Mouse (Mus musculus): Measurements from ENCODE around the gene Ccn2. TPM values are rescaled to one million over a fixed set of nuclear protein-coding genes. Genes with fewer than 3 reads are reported as not detected.

The Ccn2 gene
- polyA plus RNA-seq, 1 experiment from 2014 or later, result 15.6 TPM

DNA sequence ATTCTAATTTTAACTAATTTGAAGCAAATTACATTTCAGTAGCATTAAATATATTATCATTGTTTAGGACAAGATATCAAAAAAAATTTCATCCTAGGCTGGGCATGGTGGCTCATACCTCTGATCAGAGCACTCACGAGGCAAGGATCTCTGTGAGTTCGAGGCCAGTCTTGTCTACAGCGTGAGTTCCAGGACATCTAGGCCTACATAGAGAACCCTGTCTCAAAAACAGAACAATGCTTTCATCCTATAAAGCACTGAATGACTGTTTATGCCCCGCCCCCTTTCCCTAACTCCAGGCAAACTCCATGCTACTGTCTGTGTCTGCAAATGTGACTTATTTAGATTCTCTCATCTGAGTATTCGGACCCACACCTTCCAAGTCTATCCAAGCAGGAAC lies 35.9 kb downstream of the Ccn2 start:
- WGBS, result 92% methylated on average over 5 of the region's 5 CpGs
- Histone ChIP-seq H3K27ac (no peak overlapping the region), H3K27me3 (replicated peaks) (no peaks in the 10 kb centered on the region), H3K9me3 (no peaks in the 10 kb centered on the region), H3K9ac (no peak overlapping the region), H3K4me1 (no peaks in the 10 kb centered on the region; the same call in 1 of the 2 replicates), H3K36me3 (no peaks in the 10 kb centered on the region), H3K4me2 (no peak overlapping the region), H3K4me3 (replicated peaks) (no peak overlapping the region)
- no peak for ATAC-seq (ENCODE audit: insufficient read depth, low FRiP score, low read depth)

DNA sequence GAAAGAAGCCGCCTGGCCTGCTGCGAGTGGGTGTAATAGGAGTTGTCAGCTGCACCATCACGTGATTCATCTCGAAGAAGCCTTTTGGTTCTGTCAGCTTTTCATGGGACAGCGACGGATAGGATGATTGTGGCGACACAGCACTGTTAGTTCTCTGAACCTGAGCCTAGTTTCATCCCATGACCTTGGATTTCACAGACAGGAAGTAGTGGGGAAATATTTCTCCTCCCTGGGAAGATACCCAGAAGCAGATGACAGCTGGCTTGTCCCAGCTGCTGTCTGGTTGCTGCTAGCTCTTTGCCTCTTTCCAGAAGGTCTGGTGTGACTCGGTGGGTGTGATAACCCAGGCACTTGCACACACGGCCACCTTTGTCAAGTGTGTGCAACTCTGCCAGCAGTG lies 39.0 kb downstream of the Ccn2 start:
- ATAC-seq (ENCODE audit: insufficient read depth, low FRiP score, low read depth), result no peak
- WGBS, result 49% methylated on average over 9 of the region's 9 CpGs
- H3K27me3 ChIP-seq (replicated peaks), result no peaks in the 10 kb centered on the region
- H3K4me1 ChIP-seq, result peaks cover 15% of the 10 kb centered on the region; the same call in 1 of the 2 replicates
- no peak overlapping the region for H3K9ac ChIP-seq
- no peak overlapping the region for H3K4me2 ChIP-seq
- no peak overlapping the region for H3K4me3 ChIP-seq (replicated peaks)
- H3K27ac ChIP-seq, result peak overlapping the region; percentile 59
- H3K9me3 ChIP-seq, result no peaks in the 10 kb centered on the region
- no peaks in the 10 kb centered on the region for H3K36me3 ChIP-seq

DNA sequence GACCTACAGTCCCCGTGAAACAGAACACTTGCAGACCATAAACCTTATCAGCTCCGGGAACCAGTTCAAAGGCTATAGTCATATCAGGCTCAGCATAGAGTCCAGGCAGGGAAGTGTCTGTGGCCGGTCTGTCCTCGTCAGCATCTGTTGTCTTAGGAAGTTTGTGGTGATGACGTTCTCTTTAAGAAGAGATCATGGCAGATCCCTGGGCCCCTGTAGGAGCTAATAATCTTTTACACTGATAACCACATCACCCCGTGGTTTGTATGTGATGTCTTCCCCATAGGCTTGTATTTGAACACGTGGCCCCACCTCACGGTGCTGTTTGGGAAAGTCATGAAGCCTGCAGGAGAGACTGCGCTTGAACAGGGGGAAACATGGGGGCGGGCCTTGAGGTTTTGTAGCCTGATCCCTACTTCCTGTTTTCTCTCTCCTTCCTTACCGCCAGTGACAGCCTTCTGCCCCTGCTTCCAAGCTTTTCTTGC lies 40.1 kb downstream of the Ccn2 start:
- Histone ChIP-seq H3K27ac (peak overlapping the region; percentile 59), H3K4me1 (peaks cover 19% of the 10 kb centered on the region; the same call in 1 of the 2 replicates), H3K36me3 (no peaks in the 10 kb centered on the region), H3K27me3 (replicated peaks) (no peaks in the 10 kb centered on the region), H3K9me3 (no peaks in the 10 kb centered on the region), H3K4me3 (replicated peaks) (no peak overlapping the region), H3K4me2 (no peak overlapping the region), H3K9ac (no peak overlapping the region)
- WGBS, result 63% methylated on average over 11 of the region's 11 CpGs
- no peak for ATAC-seq (ENCODE audit: insufficient read depth, low FRiP score, low read depth)

DNA sequence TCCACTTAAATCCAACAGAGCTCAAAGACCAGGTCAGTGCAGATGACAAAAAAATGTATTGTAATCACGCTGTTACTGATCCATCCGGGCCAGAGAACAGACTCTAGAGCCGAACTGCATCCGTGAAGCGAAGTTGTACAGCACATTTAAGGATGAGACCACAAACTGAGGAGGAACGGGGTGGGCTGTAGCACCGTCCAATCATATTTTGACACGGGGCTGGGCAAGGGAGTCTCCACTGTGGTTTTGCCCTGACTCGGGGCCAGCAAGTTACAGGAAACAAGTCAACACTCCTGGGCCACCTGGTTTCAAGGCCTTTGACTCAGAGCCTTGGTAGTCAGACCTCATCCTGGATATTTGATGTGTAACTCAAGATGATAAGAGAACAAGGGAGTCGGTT lies 40.6 kb downstream of the Ccn2 start:
- Histone ChIP-seq H3K27me3 (replicated peaks) (no peaks in the 10 kb centered on the region), H3K4me2 (no peak overlapping the region), H3K9ac (no peak overlapping the region), H3K36me3 (no peaks in the 10 kb centered on the region), H3K4me3 (replicated peaks) (no peak overlapping the region), H3K9me3 (no peaks in the 10 kb centered on the region), H3K27ac (peak overlapping the region; percentile 59), H3K4me1 (peaks cover 19% of the 10 kb centered on the region; the same call in 1 of the 2 replicates)
- 80% methylated on average over 10 of the region's 10 CpGs for WGBS
- no peak for ATAC-seq (ENCODE audit: insufficient read depth, low FRiP score, low read depth)

DNA sequence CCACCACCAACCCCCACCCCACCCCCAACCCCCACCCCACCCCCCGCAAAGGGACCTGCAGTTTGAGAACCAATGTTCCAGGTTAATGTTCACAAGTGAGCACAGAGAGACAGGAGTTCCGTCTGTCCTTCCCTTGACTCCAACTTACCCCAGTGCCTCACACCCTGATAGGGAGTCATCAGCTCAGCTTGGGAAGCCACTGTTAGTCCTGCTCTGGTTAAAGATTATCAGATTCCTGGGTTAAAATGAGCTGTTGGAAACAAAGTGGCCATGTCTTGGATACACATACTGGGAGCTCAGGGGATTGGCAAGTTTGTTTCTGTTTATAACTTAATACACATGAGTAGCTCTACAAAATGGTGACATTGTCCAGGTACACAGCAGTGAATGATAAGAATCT lies 41.7 kb downstream of the Ccn2 start:
- Histone ChIP-seq H3K27ac (no peak overlapping the region; the same call in 1 of the 2 replicates), H3K9ac (no peak overlapping the region), H3K27me3 (replicated peaks) (no peaks in the 10 kb centered on the region), H3K4me2 (no peak overlapping the region), H3K36me3 (no peaks in the 10 kb centered on the region), H3K4me1 (peaks cover 19% of the 10 kb centered on the region; the same call in 1 of the 2 replicates), H3K4me3 (replicated peaks) (no peak overlapping the region), H3K9me3 (no peaks in the 10 kb centered on the region)
- no peak for ATAC-seq (ENCODE audit: insufficient read depth, low FRiP score, low read depth)
- 79% methylated on average over 2 of the region's 2 CpGs for WGBS

DNA sequence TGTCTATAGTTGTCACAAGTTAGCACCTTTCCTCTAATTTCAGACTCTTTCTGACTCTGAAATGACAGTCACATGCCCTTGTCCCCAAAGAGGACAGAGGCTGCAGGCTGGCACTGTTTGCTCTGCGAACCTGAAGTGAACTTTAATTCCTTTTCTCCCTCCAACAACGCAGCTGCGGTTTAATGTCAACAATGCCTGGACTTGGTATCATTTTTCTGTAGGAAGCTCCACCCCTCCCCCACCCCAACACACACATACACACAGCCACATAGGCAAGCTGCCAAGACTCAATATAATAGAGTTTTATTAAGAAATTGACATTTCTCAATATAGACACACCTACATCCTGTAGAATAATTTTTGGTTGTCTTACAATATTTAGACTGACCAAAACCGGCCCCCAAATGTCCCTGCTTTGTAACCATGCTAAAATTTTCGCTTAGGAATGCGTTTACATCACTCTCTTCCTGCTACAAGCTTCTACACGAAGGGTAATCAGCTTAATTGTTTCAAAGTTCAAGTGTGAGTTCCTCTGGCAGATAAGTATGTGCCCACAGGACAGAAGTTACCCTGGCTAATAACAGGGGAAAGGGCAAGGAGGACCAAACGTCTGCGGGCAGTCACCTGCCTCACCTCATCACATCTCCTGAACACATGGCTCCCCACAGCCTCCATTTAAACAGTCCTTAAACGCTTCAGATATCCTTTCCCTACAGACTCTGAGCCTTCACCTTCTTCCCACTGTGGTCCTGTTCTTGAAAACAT lies 43.2 kb downstream of the Ccn2 start:
- peak overlapping the region; percentile 64 for H3K27ac ChIP-seq
- H3K27me3 ChIP-seq (replicated peaks), result no peaks in the 10 kb centered on the region
- H3K4me2 ChIP-seq, result 0 out of 2 replicates have a peak overlapping the region, but pooled peaks have one; percentile 16
- no peaks in the 10 kb centered on the region for H3K36me3 ChIP-seq
- no peaks in the 10 kb centered on the region for H3K9me3 ChIP-seq
- 17% methylated on average over 10 of the region's 10 CpGs for WGBS
- peak; percentile 37; the same call in 1 of the 2 replicates for ATAC-seq (ENCODE audit: insufficient read depth, low FRiP score, low read depth)
- H3K4me3 ChIP-seq (replicated peaks), result no peak overlapping the region
- peaks cover 19% of the 10 kb centered on the region; the same call in 1 of the 2 replicates for H3K4me1 ChIP-seq
- no peak overlapping the region for H3K9ac ChIP-seq

DNA sequence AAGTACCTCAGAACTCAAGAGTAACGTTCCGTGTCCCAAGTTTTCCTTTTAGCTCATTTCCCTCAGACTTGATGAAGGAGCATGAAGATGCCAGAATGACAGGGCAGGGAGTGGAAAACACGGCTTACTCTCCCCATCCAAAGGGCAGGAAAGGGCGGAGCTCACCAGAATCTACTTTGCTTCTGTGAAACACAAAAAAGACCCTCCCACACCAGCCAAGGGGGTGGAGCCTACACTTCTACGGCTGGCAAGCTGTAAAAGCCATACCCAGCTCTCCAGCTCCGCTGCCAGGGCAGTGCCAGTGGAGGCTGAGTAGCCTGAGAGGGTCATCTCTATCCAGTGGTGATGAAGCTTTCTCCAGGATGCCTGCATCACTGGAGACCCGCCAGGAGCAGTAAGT lies 44.4 kb downstream of the Ccn2 start:
- Histone ChIP-seq H3K4me3 (replicated peaks) (no peak overlapping the region), H3K9ac (no peak overlapping the region), H3K4me1 (peaks cover 19% of the 10 kb centered on the region; the same call in 1 of the 2 replicates), H3K27ac (0 out of 2 replicates have a peak overlapping the region, but pooled peaks have one; percentile 64), H3K27me3 (replicated peaks) (no peaks in the 10 kb centered on the region), H3K4me2 (no peak overlapping the region), H3K9me3 (no peaks in the 10 kb centered on the region), H3K36me3 (no peaks in the 10 kb centered on the region)
- no peak for ATAC-seq (ENCODE audit: insufficient read depth, low FRiP score, low read depth)
- WGBS, result 67% methylated on average over 7 of the region's 7 CpGs

DNA sequence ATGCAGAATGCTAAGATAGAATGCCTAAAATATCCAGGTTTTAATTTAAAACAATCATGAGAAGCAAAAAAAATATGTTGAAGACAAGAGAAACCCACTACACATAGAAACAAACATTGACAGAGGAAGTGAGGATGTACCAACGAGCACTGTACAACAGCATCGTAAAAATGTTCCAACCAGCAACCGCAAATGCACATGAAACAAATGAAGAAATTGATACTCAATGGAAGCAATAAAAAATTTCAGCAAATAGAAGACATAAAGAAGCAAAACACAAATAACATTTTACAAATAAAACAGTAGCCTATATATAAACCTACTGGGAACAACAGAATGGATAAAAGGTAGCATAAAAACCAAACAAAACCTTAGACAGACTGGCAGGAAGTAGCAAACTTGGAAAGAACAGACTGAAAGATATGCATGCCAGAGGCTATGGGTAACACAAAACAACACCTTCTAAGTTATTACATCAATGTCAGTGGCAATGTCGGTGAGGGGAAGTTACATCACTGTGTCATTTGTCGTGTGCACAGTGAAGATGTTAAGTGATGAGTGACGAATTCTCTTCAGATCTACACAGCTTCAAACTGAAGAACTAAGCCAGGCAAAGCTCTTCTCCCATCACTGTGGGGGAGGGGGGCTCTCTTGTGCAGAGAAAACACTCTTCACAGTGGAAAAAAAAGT lies 45.1 kb downstream of the Ccn2 start:
- Histone ChIP-seq H3K4me2 (no peak overlapping the region), H3K4me1 (peaks cover 19% of the 10 kb centered on the region; the same call in 1 of the 2 replicates), H3K36me3 (no peaks in the 10 kb centered on the region), H3K4me3 (replicated peaks) (no peak overlapping the region), H3K9ac (no peak overlapping the region), H3K9me3 (no peaks in the 10 kb centered on the region), H3K27me3 (replicated peaks) (no peaks in the 10 kb centered on the region), H3K27ac (no peak overlapping the region)
- ATAC-seq (ENCODE audit: insufficient read depth, low FRiP score, low read depth), result no peak
- WGBS, result 72% methylated on average over 6 of the region's 6 CpGs

DNA sequence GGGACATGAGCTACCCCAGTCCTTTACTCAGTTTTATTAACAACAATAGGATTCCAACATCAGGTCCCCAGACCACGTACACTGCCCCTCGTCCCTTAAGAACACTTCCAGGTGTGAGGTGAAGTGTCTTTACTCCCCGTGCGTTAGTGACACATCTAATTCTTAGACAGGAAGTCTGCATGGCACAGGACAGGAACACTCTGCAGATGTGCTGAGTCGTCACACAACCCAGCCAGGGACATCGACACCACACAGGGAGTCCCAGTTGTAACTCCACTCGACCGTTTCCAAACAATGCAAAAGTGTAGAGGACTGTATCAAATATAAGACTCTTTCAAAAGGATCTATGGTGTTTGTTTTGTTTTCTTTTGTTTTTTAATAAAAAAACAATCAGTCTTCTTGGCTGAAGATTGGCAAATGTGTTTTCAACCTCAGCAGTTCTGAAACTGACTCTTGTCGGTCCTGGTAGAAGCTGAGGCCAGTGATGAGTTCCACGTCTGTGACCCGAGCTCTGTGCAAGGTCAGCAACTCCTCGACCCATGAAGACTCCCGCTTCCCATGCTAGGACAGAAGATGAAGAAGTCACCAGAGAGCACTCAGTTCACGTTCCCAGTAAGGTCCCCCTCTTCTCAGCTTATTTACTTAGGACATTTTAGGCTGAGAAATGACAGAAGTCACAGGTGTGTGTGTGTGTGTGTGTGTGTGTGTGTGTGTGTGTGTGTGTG lies 46.3 kb downstream of the Ccn2 start:
- no peak for ATAC-seq (ENCODE audit: insufficient read depth, low FRiP score, low read depth)

DNA sequence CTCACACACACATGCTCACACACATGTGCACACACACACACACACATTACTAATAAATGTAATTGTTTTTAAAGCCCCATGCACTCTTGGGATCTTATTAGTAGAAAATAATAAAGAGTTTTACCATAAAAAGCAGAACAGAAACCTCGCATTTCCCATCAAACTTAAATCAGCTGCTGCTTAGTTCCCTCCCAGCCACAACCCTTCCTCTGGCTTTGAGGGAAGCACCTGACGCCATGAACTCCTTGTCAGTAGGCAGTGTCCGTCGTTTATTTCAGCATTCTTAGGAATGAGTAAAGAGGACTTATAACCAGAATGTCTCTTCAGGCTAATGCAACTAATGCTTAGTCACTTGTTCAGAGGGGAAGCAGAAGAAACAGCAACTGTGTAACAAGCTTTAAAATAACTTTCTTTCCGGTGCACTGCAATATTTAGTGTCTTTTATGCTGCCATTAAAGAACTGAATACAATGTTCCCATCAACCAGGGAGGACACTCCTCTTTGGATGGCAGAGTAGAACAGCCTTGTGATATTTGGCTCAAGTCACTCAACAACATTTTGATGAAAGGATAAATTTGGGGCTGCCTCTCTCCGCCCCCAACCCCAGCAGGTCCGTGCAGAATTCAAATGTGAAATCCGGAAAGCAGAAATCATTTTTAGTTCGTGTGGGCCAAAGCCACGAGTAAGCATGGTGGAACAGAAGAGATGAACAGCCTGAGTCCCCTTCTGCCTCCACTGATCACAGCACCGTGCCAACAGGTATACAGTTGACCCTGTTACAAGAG lies 47.7 kb downstream of the Ccn2 start:
- no peak for ATAC-seq (ENCODE audit: insufficient read depth, low FRiP score, low read depth)
- no peaks in the 10 kb centered on the region for H3K9me3 ChIP-seq
- no peak overlapping the region for H3K4me2 ChIP-seq
- no peaks in the 10 kb centered on the region for H3K36me3 ChIP-seq
- H3K4me1 ChIP-seq, result peaks cover 14% of the 10 kb centered on the region; the same call in 1 of the 2 replicates
- no peak overlapping the region for H3K27ac ChIP-seq
- no peak overlapping the region for H3K4me3 ChIP-seq (replicated peaks)
- H3K9ac ChIP-seq, result no peak overlapping the region
- H3K27me3 ChIP-seq (replicated peaks), result no peaks in the 10 kb centered on the region
- 76% methylated on average over 11 of the region's 11 CpGs for WGBS

More for the DNA sequence above, 46.3 kb downstream of the Ccn2 start:
- no peaks in the 10 kb centered on the region for H3K9me3 ChIP-seq
- no peak overlapping the region for H3K27ac ChIP-seq
- 70% methylated on average over 14 of the region's 14 CpGs for WGBS
- no peak overlapping the region for H3K4me2 ChIP-seq
- H3K36me3 ChIP-seq, result no peaks in the 10 kb centered on the region
- peaks cover 19% of the 10 kb centered on the region; the same call in 1 of the 2 replicates for H3K4me1 ChIP-seq
- H3K4me3 ChIP-seq (replicated peaks), result no peak overlapping the region
- H3K27me3 ChIP-seq (replicated peaks), result no peaks in the 10 kb centered on the region
- no peak overlapping the region for H3K9ac ChIP-seq

DNA sequence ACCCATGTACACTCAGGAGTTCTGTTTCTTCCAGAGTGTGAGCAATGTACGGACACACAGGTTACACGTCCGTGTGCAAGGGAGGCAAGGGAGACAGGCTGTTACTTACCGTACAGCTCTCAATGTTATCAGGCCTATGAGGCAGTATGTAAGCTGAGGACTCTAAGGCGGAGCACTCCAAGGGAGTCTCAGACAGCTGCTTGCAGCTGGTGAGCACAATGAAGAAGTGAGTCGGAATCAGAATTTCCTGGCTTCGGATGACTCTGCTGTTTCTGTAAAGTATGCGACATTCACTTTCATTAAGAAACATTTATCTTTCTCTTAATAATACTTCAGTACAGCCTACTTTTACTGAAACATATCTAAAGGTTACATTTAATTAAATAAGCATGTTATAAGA lies 49.9 kb downstream of the Ccn2 start:
- Histone ChIP-seq H3K36me3 (no peaks in the 10 kb centered on the region), H3K4me3 (replicated peaks) (no peak overlapping the region), H3K4me2 (no peak overlapping the region), H3K9ac (no peak overlapping the region), H3K27ac (no peak overlapping the region), H3K4me1 (no peaks in the 10 kb centered on the region), H3K27me3 (replicated peaks) (no peaks in the 10 kb centered on the region), H3K9me3 (no peaks in the 10 kb centered on the region)
- ATAC-seq (ENCODE audit: insufficient read depth, low FRiP score, low read depth), result no peak
- WGBS, result 64% methylated on average over 8 of the region's 8 CpGs
